Mouse (Mus musculus): ENCODE data around the gene Hbs1l. TPM values are rescaled to one million over a fixed set of nuclear protein-coding genes. Genes with fewer than 3 reads are reported as not detected.
A peak's percentile ranks its signal among the peaks of the same experiment; 100 is the strongest.

Gene Hbs1l
- total and polyA plus RNA-seq, 3 experiments = 103 to 115 TPM; not detected in 1

GRCm38 (mm10) chr10:21251881-21252534 lies 43.8 kb upstream of the Hbs1l start (continued):
- TF ChIP-seq EP300 (IDR thresholded peaks at IDR 0.05; ENCODE audit: low read depth in 1 of 2, low read length in 2 of 2) = peak; percentile 80 to 89
- TF ChIP-seq ZNF384 (IDR thresholded peaks at IDR 0.05; ENCODE audit: low read depth, low read length) = peak; percentile 35; the same call in 1 of the 2 replicates
- peak; percentile 62; the same call in 1 of the 2 replicates for TF ChIP-seq BHLHE40 (IDR thresholded peaks at IDR 0.05; ENCODE audit: borderline replicate concordance, low read depth, low read length)
- TF ChIP-seq MAX (IDR thresholded peaks at IDR 0.05; ENCODE audit: low read length) = peak; percentile 77
- TF ChIP-seq GATA1 (IDR thresholded peaks at IDR 0.05; ENCODE audit: low read depth, low read length) = no peak
- TF ChIP-seq USF2 (IDR thresholded peaks at IDR 0.05; ENCODE audit: borderline replicate concordance in 1 of 2, insufficient read depth in 1 of 2, low read depth in 1 of 2, low read length in 2 of 2) = no peak
- 0 out of 2 replicates have a peak, but pooled peaks have one; percentile 40 for TF ChIP-seq MEF2A (IDR thresholded peaks at IDR 0.05; ENCODE audit: extremely low read depth, insufficient replicate concordance, low read depth, low read length, poor library complexity, severe bottlenecking)
- peak; percentile 52; the same call in 1 of the 2 replicates for TF ChIP-seq HCFC1 (IDR thresholded peaks at IDR 0.05; ENCODE audit: low read depth, low read length)
- TF ChIP-seq POLR2AphosphoS5 (IDR thresholded peaks at IDR 0.05; ENCODE audit: borderline replicate concordance, low read depth, low read length) = no peak
- peak; percentile 68; the same call in 1 of the 2 replicates for TF ChIP-seq MAFK (IDR thresholded peaks at IDR 0.05; ENCODE audit: borderline replicate concordance, low read depth, low read length)
- peak; percentile 59 for TF ChIP-seq CHD2 (IDR thresholded peaks at IDR 0.05; ENCODE audit: low read length)
- TF ChIP-seq ETS1 (IDR thresholded peaks at IDR 0.05; ENCODE audit: low read depth, low read length) = peak; percentile 99
- TF ChIP-seq E2F4 (IDR thresholded peaks at IDR 0.05; ENCODE audit: borderline replicate concordance, low read depth, low read length) = no peak; the same call in 1 of the 2 replicates
- no peak; the same call in 1 of the 2 replicates for TF ChIP-seq RAD21 (IDR thresholded peaks at IDR 0.05; ENCODE audit: low read depth, low read length)

DNA sequence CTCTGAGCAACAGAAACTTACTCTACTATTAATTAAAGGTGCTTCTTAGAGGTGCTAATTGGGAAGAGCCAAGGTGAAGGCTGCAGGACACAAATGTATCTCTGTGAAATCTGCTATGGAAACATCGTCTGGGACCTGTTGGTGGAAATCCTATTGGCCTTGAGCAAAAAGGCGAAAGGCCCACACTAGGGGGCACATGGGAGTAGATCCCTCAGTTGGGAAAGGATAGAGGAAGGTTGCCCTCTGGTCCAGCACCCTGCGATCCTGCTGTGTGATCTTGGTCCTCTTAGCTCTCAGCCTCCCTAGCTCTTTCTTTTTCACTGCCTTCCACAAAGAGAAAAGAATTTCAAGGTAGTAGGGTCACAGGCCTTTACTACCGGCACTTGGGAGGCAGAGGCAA lies 43.0 kb upstream of the Hbs1l start:
- no peaks in the 10 kb centered on the region for H3K79me2 ChIP-seq (ENCODE audit: control insufficient read depth, insufficient read depth, low read length, poor library complexity)
- TF ChIP-seq GABPA (IDR thresholded peaks at IDR 0.05; ENCODE audit: low read depth, low read length) (no peak), MAFK (IDR thresholded peaks at IDR 0.05; ENCODE audit: borderline replicate concordance, low read depth, low read length) (no peak), UBTF (IDR thresholded peaks at IDR 0.05; ENCODE audit: borderline replicate concordance, insufficient read depth, low read depth, low read length) (no peak), USF2 (IDR thresholded peaks at IDR 0.05; ENCODE audit: borderline replicate concordance in 1 of 2, insufficient read depth in 1 of 2, low read depth in 1 of 2, low read length in 2 of 2) (no peak), KAT2A (conservative IDR thresholded peaks at IDR 0.05; ENCODE audit: low read depth, low read length) (no peak), CTCF (IDR thresholded peaks at IDR 0.05 in 2 of 3, conservative IDR thresholded peaks at IDR 0.05 in 1 of 3; ENCODE audit: control insufficient read depth in 1 of 3, insufficient read depth in 1 of 3, low read depth in 2 of 3, low read length in 3 of 3, poor library complexity in 1 of 3, severe bottlenecking in 1 of 3) (peak; percentile 8 to 43 (median 40); a peak in 3 of 6 replicates), RAD21 (IDR thresholded peaks at IDR 0.05; ENCODE audit: low read depth, low read length) (peak; percentile 3), SMC3 (IDR thresholded peaks at IDR 0.05; ENCODE audit: low read depth, low read length) (peak; percentile 44), GATA1 (IDR thresholded peaks at IDR 0.05; ENCODE audit: low read depth, low read length) (no peak), ZKSCAN1 (IDR thresholded peaks at IDR 0.05; ENCODE audit: low read depth, low read length) (no peak), MXI1 (IDR thresholded peaks at IDR 0.05; ENCODE audit: low read depth, low read length) (no peak), SIN3A (IDR thresholded peaks at IDR 0.05; ENCODE audit: low read length) (no peak), JUND (IDR thresholded peaks at IDR 0.05; ENCODE audit: low read depth, low read length) (no peak), USF1 (IDR thresholded peaks at IDR 0.05; ENCODE audit: low read depth, low read length) (no peak), ZC3H11A (IDR thresholded peaks at IDR 0.05; ENCODE audit: low read depth, low read length) (0 out of 2 replicates have a peak, but pooled peaks have one; percentile 3), POLR2A (IDR thresholded peaks at IDR 0.05; ENCODE audit: control insufficient read depth in 1 of 2, insufficient read depth in 1 of 2, low read depth in 1 of 2, low read length in 2 of 2, poor library complexity in 1 of 2) (no peak), NELFE (IDR thresholded peaks at IDR 0.05; ENCODE audit: low read depth, low read length) (no peak), POLR2AphosphoS2 (IDR thresholded peaks at IDR 0.05; ENCODE audit: low read length) (no peak), ELF1 (IDR thresholded peaks at IDR 0.05; ENCODE audit: low read depth, low read length) (no peak), MYC (IDR thresholded peaks at IDR 0.05; ENCODE audit: low read depth, low read length) (no peak)
- H3K9me3 ChIP-seq (replicated peaks; ENCODE audit: insufficient read depth, low read length) = no peaks in the 10 kb centered on the region
- H3K27me3 ChIP-seq (ENCODE audit: control insufficient read depth in 1 of 2, insufficient read depth in 2 of 2, low read length in 2 of 2) = no peaks in the 10 kb centered on the region
- H3K27ac ChIP-seq (ENCODE audit: control insufficient read depth, low read depth, low read length) = peak overlapping the region; percentile 95
- peak; percentile 42 for DNase-seq (ENCODE audit: low read depth, low spot score)
- peaks cover 0 to 41% of the 10 kb centered on the region in 2 experiments; a peak in 3 of 4 replicates for H3K36me3 ChIP-seq (ENCODE audit: control insufficient read depth in 1 of 2, insufficient read depth in 2 of 2, low read length in 2 of 2)
- H3K4me3 ChIP-seq (ENCODE audit: control insufficient read depth in 1 of 2, insufficient read depth in 1 of 2, low read depth in 2 of 2, low read length in 2 of 2) = no peak overlapping the region
- peaks cover 30 to 41% of the 10 kb centered on the region in 2 experiments for H3K4me1 ChIP-seq (ENCODE audit: control insufficient read depth in 1 of 2, insufficient read depth in 2 of 2, low read length in 2 of 2)
- H3K9ac ChIP-seq (ENCODE audit: control insufficient read depth, low read depth, low read length, poor library complexity, severe bottlenecking) = no peak overlapping the region; the same call in 1 of the 2 replicates

Measured in MEL (cell line).